Mouse (Mus musculus): ENCODE data around the gene Pvr.

Gene Pvr

DNA sequence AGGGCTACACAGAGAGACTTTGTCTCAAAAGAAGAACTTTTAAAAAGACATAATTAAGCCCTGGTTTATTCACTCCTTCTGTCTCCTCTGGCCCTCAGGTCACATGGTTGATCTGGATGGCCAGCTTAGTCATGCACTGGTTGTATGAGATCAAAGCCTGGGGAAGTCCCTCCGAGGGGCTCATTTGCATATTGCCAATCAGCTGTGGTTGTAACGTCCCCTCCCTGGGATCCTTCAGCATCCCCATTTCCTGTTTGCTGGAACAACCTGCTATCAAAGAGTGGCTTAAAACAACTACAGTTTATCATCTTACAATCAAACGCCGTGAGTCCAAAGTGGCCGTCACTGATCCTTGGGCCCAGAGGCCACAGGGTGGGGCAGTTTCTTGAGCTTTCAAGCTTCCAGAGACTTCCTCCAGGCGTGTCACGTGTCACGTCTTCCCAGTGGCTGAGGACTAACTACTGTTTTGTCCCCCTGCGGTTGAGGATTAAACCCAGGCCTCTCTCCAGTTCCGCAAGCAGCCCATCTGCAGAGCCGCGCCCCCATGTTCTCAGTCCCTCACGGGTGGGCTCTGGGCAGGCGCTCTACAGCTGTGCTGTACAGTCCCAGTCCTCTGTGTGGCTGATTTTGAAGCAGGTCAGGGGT, 44.1 kb downstream of the Pvr start:
- in situ Hi-C loops (cut with MboI, MseI), result no loop called here

DNA sequence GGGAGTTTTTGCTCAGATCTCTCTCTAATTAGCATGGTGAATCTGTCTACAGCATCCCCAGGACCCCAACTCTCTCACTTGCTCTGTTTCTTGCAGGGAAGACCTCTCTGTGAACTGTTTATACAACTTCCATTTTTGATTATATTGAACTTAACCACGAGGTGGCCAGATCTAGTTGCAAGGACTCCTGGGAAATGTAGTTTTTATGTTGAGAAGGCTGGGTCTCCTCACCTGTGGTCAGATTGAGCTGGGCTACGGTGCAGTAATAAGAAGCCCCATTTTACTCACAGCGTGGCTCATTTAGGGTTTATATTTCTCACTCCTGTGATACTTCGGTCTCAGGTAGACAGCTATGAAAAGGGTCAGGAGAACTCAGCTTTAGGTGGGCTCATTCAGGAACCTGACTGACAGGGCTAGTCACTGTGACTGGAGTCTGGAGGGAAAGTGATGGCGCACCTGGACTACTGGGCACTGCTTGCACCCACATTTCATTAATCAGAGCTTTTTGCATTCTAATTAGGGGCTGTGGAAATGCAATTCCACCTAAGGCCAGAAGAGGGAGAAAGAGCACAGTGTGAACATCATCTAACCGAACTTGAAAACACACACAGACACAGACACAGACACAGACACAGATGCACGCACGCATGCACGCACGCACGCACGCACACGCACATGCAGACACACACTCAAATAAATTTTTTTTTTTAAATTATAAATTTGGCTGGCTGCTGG, 44.8 kb downstream of the Pvr start:
- in situ Hi-C loops (cut with MboI, MseI), result no loop called here

DNA sequence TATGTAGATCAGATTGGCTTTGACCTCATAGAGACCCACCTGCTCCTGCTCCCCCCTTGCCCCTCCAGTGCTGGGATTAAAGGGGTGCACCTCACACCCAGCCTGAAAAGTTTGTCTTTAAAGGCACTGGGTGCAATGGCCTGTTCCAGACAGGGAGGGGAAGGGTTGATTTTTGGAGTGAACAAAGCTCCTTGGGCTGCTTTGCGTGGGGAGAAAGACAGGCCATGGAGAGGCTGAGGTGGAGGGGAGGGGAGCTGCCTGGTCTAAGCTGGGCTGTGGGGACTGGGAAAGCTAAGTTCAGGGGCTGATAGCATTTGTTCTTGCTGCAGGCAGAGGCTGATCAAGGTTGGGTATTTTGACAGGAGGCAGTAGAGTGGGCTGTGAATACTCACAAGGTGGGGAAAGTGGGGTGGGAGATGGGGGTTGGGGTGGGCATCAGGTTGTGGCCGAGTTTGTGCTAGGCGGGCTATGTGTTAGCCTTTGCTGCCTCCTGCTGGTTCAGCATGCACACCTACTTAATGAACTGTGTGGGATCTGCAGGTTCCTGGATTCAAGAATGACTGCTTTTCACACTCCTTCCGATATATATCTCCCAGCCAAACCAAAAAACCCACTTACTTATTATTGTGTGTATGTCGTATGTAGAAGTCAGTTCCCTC, 48.9 kb downstream of the Pvr start:
- in situ Hi-C loops (cut with MboI, MseI), result no loop called here

DNA sequence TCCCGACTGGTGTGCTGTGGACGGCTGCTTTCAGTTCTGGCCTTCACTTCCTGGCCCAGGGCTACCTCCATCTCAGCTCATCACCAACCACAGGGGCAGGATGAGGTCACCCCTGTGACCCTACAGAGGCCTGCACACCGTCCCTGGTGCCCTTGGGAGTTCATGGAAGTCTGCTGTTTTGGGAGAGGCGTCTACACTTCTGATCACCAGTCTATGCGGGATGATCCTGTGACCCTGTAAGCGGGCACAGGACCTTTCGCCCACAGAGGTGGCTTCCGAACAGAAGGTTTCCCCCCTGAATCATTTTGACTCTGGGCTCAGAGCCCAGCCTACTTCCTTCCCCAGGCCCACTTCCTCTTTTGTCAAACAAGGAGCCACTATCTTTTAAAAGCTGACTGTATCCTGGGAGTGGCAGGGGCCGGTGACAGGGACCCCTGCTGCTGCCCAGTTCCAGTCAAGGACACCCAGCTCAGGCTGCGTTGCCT, 49.8 kb downstream of the Pvr start:
- in situ Hi-C loops (cut with MboI, MseI), result no loop called here

DNA sequence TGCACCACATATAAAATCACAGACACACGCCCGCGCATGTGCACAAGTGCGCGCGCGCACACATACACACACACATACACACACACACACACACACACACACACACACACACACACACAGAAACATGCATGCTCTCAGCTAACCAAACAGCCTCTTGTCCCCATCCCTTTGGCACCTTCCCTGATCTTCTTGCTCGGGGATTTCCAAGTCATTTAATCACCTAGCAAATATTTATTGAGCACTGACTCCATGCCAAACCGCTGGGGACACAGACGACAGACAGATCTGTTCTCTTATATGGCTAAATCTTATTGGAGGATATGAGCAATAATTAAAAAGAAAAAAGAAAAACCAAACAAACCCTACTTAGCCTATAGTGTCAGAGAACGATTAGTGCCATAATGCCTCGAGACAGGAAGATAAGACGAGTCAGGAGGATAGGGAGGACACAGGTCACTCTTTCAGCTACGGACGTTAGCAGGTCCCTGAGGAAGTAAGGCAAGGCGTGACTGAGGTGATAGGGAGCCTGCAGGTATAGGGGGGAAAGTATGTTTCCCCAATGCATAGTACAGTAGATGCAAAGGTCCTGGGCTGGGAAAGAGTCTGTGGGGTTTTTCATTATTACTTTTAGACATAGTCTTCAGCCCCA, 53.1 kb downstream of the Pvr start:
- in situ Hi-C loops (cut with MboI, MseI), result no loop called here

DNA sequence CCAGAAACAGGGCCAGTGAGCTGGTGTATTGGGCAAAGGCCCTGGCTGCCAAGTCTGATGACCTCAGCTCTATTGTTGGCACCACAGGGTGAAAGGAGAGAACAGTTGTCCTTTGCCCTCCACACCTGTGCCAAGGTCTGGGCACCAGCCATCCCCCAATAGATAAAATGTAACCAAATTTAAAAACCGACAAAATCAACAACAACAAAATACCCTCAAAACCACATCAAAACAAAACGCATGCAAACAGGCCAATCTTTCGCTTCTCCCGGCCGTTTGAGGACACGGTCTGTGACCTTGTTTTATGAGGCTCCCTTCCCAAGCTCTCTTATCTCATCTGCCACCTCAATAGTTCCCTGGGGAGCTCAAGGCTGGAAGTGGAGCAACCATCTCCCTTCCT, 54.5 kb downstream of the Pvr start:
- in situ Hi-C loops (cut with MboI, MseI), result no loop called here

DNA sequence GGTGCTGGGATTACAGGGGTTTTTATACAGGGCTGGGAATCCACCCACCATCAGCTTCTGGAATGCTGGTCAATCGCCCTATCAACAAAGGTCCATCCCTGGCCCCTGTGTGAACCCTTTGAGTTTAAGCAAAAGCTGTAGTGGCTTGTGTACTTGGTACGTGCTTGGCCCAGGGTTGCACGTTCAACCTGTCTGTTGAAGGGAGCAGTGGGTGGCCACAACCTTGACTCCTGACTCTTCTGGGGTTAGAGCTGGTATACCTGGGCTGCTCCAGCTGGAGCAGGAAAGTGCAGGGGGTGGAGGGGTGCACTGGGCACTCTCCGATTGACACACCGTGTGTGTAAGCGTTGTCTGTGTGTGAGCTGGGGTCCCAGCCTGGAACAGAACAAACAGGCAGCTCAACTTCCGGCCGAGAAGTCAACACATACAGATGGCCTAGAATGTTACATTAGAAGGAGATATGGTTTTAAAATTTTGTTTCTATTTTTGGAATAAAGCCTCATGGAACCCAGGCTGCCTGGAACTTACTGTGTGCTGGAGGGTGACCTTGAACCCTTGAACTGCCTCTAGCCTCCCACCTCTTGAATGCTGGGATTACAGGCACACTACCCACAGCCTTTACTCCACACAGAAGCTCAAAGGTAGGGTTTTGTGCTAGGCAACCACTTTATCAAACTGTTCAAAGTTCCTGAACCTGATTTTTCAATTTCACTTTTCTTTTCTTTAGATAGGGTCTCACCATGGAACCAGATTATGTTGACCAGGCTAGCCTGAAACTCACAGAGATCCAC, 55.5 kb downstream of the Pvr start:
- in situ Hi-C loops (cut with MboI, MseI), result no loop called here

DNA sequence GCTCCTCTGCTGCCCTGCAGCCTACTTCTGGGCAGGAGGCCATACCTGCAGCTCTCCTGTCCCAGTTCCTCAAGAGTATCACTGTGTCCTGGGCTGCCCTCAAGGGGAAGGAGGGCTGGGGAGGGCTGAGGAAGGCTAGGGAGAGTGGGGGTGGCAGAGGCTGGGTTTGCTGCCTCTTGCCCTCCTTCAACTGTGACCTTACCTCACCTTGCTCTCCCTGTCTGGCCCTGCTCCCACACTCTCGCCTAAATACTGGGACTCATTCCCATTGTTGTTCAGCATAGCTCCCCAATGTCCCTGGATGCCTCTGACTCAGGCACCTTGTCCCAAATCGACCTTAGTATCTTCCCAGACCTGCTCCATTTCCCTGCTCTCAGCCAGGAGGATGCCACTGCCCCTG, 56.7 kb downstream of the Pvr start:
- in situ Hi-C loops (cut with MboI, MseI), result no loop called here

DNA sequence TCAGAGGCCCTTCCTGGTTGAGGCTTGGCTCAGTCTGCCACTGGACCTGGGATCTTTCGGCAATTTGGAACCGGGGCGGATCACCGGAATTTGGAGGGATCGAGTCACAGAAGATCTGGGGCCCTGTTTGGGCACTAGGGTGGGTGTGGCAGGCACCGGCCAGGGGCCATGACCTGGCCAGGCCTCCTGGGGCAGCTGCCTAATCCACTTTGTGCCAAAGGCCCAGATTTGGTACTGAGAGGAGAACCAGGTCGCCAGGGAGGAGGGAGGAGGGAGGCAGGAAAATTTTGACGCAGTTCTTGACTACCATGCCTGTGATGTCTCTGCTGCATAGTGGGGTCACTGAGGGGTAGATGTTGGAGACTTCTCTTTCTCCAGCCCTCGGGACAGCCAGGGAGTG, 59.8 kb downstream of the Pvr start, which contains the start of gene Ceacam16:
TSS of gene Ceacam16 (minus strand) at position 101 of the 400 bp plus-strand sequence.
- in situ Hi-C loops (cut with MboI, MseI), result no loop called here

DNA sequence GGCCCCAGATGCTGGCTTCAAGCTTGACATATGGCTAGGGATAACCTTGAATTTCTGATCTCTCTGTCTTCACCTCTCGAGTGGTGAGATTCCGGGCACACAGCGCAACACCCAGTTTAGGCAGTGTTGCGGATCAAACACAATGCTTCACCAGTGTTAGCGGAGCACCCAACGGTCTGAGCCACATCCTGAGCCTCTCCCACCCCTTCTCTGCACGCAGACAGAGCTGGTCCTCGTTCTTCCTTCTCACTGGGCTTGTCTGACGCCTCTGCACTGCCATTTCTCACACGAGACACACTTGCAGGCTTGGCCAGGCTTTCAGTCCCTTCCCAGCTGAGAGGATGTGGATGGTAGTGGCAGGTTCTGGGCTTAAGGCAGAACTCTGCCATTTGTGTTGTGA, 61.2 kb downstream of the Pvr start:
- in situ Hi-C loops (cut with MboI, MseI), result no loop called here

DNA sequence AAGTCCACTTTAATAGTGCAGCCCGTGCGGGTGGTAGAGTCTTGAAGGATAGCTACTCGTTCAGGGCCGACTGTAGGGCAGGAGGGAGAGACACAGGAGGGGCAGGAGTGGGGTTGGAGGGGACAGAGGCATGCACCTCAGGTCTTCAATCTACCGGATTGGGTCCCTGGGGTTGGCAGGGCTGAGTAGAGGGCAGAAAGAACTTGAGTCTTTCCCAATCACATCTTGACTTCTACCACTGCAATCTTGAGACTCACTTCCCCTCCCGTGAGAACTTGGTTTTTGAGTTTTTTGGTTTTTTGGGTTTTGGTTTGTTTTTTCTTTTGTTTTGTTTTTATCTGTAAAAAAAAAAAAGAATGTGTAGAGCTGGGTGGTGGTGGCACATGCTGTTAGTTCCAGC, 64.7 kb downstream of the Pvr start:
- in situ Hi-C loops (cut with MboI, MseI), result no loop called here

DNA sequence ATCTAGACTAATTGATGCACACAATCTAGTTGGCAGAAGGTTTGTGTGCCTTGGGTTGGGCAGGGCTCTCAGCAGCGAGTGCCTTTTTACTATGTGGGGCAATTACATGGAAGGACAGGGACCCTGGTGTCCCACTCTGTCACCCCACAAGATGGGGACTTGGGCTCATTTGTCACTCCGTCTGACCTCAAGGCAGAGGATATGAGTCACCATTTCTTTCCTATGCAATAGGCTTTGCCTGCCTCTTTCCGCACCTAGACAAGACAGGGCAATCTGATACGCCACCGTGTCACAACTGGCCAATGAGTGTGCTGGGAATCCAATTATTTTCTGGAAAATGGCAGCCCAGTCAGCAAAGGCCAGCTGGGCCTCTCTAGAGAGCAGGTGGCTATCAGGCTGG, 65.3 kb downstream of the Pvr start:
- in situ Hi-C loops (cut with MboI, MseI), result no loop called here
